Mouse (Mus musculus) heart, postnatal 25 days (tissue): ENCODE measurements around the gene Olfr1389. TPM values are rescaled to one million over a fixed set of nuclear protein-coding genes. Genes with fewer than 3 reads are reported as not detected.
"Not testable (repeated sequence)": the region's sequence is repeated elsewhere in the genome, so short reads cannot be mapped to it uniquely, and the experiment has no call there.

ENCODE experiments used
- DNase-seq: peaks from one replicate; pipeline ENCODE4 v3.0.0; 2022; ENCODE audit warnings: low spot score
- intact Hi-C: fragments of 180-260 bp; cut with DNase I; formaldehyde crosslinking; loops from one replicate; pipeline ENCODE4 v1.15.1; 2025
- total RNA-seq, 2 experiments: library from RNA; stranded (reverse); gene quantifications; 2 replicates each; pipeline ENCODE4 v1.2.3; 2021

The Olfr1389 gene
- total RNA-seq = not detected

DNA sequence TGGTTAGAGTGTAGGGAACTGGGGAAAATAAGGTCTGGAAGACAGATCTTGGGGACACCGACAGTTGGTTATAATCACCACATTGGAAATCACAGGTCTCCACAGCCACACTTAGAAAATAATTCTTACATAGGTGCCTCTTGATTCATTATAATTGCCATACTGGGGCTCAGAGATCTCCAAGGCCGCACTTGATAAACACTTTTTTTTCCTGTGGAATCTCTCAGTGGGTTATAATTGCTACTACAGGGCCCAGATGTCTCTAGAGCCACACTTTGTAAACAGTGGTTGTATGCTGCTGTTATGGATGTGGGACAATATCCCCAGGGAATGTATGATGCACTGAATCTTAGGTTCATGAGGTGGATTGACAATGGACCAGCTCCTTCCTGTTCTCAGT is at the start of gene Olfr1389:
TSS of gene Olfr1389 (plus strand) at position 301 of the 400 bp plus-strand sequence.
- DNase-seq = no peak

GRCm38 (mm10) chr11:49383133-49383532 is 39.7 kb upstream of the Olfr1389 start:
- no peak for DNase-seq
- intact Hi-C loops = loop anchor here (1.0 kb wide), 1 partner anchor 48 kb away; the partner anchor contains the start of gene Olfr1390

More for the DNA sequence above, at the start of gene Olfr1389:
- intact Hi-C loops = no loop called here

- intact Hi-C loops, DNase-seq: not testable (repeated sequence)
Measured at GRCm38 (mm10) chr11:49386118-49386517, 36.7 kb upstream of the Olfr1389 start.

GRCm38 (mm10) chr11:49392707-49393106 is 30.2 kb upstream of the Olfr1389 start:
- DNase-seq, intact Hi-C loops: not testable (repeated sequence)

DNA sequence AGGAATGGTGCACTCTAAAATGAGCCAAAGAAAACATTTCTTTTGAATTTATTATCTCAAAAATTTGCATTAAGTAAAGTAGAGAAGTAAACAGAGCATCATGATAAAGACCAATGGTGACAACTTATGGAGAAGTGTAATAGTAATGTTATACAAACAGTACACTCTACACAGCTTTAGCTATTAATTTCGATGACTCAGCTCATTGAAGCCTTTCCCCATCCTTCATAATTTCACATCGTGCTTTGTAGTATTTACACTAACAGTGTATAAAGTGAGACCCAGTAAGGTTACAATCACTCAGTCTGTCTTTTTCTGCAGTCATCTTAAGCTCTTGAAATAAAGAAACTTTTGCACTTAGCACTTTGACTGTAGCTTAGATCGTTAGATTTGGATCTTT is 16.1 kb upstream of the Olfr1389 start:
- no peak for DNase-seq
- intact Hi-C loops = no loop called here

DNA sequence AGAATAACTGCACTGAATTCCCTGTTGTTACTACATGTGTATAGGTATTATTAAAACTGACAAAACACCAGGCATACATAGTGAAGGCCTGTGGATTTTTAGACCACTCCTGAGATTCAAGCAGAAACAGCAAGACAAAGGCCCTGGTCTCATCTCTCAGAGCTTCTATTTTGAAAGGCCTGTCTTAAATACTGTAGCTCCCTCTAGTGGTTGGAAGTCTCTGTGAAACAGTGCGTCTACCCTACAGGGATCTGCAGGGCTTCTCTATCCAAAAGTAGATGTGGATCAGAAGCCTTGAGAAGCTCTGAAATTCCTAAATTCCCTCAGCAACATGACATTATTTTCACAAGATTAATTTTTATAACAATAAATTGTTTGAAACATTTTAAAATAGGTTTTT is 12.3 kb upstream of the Olfr1389 start:
- intact Hi-C loops = loop anchor here (5.0 kb wide), 1 partner anchor 223 kb away; the partner anchor contains the start of gene Btnl9
- no peak for DNase-seq

DNA sequence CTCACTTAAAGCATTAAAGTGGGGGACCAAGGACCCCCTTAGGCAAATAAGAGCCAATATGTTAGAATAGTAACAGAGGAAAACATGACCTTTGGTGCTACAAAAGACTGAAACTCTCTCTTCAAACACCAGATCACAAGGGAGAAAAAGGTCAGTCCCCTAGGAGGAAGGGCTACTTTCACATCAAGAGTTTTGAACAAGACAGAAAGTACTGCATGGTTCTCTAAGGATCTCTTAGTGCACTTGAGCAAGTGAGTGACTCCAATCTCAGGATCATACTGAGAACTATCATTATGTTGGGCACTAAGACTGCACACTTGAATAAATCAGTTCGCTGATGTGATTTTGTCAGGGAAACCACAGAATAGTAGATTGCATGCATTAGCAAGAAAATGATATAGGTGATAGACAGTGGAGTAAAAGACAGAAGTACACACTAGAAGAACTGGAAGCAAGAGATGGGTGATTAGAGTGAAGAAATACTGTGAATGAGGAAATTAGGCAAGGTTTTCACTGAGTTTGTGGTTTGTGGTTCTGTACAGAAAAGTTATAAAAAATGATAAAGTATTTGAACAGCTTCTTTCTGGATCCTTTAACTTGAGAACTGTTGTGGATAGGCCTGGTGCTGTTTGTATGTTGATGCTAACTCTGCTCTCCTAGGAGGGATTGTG is 2.5 kb downstream of the Olfr1389 start:
- intact Hi-C loops = no loop called here
- no peak for DNase-seq

DNA sequence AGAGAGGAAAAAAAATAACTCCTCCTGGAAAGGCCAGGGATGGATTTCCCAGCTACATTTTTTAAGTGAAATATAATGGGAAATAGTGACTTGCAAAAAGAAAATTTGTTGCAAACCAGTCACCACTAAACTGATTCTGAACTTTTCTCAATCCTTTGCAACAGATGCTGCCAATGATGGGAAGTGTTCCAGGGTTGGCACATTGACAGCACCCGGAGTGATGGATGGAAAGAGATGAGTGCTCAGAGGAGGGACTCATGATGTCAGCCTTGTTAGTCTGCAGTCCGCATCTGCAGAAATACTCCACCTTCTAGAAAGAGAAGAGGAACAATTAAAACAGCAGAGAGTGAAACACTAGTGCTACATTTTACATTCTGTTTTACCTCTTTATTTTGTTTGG is 6.8 kb downstream of the Olfr1389 start:
- intact Hi-C loops = no loop called here
- DNase-seq = no peak

DNA sequence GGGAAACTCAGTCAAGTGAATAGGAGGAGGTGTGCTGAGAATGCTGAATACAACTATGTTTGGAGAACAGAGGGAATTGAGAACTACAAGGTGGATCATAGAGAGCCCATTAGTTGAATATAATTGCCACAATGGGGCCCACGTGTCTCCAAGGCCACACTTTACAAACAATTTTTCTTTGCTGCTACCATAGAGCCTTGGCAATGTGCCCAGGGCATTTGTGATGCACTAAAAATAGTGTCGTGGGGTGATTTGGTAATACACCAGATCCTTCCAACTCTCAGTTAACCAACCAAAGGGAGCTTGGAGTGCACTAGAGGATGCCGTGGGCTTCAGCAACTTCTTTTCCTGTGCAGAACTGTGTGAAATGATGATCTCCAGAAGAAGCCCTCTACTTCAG is 13.5 kb downstream of the Olfr1389 start, which contains the start of gene Olfr1388:
TSS of gene Olfr1388 (plus strand) at position 214 of the 400 bp plus-strand sequence.
- no peak for DNase-seq
- intact Hi-C loops = no loop called here

- intact Hi-C loops = no loop called here
- no peak for DNase-seq
Measured at GRCm38 (mm10) chr11:49455043-49455442, 32.2 kb downstream of the Olfr1389 start, which contains the start of gene Olfr1387. Gene Olfr1387, plus strand, starts transcription at chr11:49455343.

- intact Hi-C loops, DNase-seq: not testable (repeated sequence)
Measured at GRCm38 (mm10) chr11:49464746-49465145, 41.9 kb downstream of the Olfr1389 start, which contains the start of gene Olfr1386. Gene Olfr1386, plus strand, starts transcription at chr11:49465046.

Other genes starting within 250 kb of the Olfr1389 start
- 10 to 100 TPM; 25.0 to 35.0 TPM for gene Btnl9, start 235.9 kb upstream of the Olfr1389 start, total RNA-seq
- 10 to 100 TPM; 21.5 to 29.6 TPM for gene Zfp62, start 219.8 kb upstream of the Olfr1389 start, total RNA-seq
- 10 to 100 TPM; 49.1 to 64.1 TPM for gene Mgat1, start 178.9 kb upstream of the Olfr1389 start, total RNA-seq
- gene Olfr1393, start 144.8 kb upstream of the Olfr1389 start, total RNA-seq = under 1 TPM; 0.10 to 0.11 TPM
- not detected for gene Olfr1392, start 137.8 kb upstream of the Olfr1389 start, total RNA-seq
- not detected for gene Olfr10, start 118.3 kb upstream of the Olfr1389 start, total RNA-seq
- gene Olfr1391, start 100.3 kb upstream of the Olfr1389 start, total RNA-seq = not detected
- not detected for gene Olfr1390, start 87.9 kb upstream of the Olfr1389 start, total RNA-seq
- gene Olfr1388, start 13.6 kb downstream of the Olfr1389 start, total RNA-seq = under 1 TPM; 0.13 to 0.14 TPM
- under 1 TPM; 0.06 to 0.10 TPM for gene Olfr1387, start 32.3 kb downstream of the Olfr1389 start, total RNA-seq
- not detected for gene Olfr1386, start 42.0 kb downstream of the Olfr1389 start, total RNA-seq
- gene Olfr1385, start 66.0 kb downstream of the Olfr1389 start, total RNA-seq = not detected
- gene Olfr1384, start 83.7 kb downstream of the Olfr1389 start, total RNA-seq = not detected
- gene Olfr1383, start 96.6 kb downstream of the Olfr1389 start, total RNA-seq = under 1 TPM; 0.52 to 0.59 TPM
- not detected for gene Olfr1382, start 105.2 kb downstream of the Olfr1389 start, total RNA-seq
- not detected for gene Olfr1381, start 120.4 kb downstream of the Olfr1389 start, total RNA-seq
- not detected for gene Olfr1380, start 133.8 kb downstream of the Olfr1389 start, total RNA-seq
- 10 to 100 TPM; 11.2 to 11.7 TPM for gene Flt4, start 186.2 kb downstream of the Olfr1389 start, total RNA-seq
- gene Scgb3a1, start 240.5 kb downstream of the Olfr1389 start, total RNA-seq = 1 to 10 TPM; 1.2 to 1.4 TPM